Mouse (Mus musculus) R1 (cell line): ENCODE results near the gene Xkr8.
"Not testable (repeated sequence)": the region's sequence is repeated elsewhere in the genome, so short reads cannot be mapped to it uniquely, and the experiment has no call there.

Experiments used
- DNase-seq: peaks from one replicate; pipeline ENCODE4 v3.0.0-alpha.2; 2018; ENCODE audit warnings: low read depth, low spot score

The Xkr8 gene

GRCm38 (mm10) chr4:132732148-132732684 is at the start of gene Xkr8:
Gene Xkr8, minus strand, starts transcription at chr4:132732546.
- DNase-seq, result peak; percentile 91

GRCm38 (mm10) chr4:132780288-132780687 is 47.9 kb upstream of the Xkr8 start:
- DNase-seq, result no peak

- no peak for DNase-seq
Measured at GRCm38 (mm10) chr4:132778562-132779201, 46.3 kb upstream of the Xkr8 start.

GRCm38 (mm10) chr4:132776764-132777163 is 44.4 kb upstream of the Xkr8 start:
- peak; percentile 85 for DNase-seq

GRCm38 (mm10) chr4:132774905-132775304 is 42.6 kb upstream of the Xkr8 start:
- no peak for DNase-seq

- no peak for DNase-seq
Measured at GRCm38 (mm10) chr4:132771776-132772175, 39.4 kb upstream of the Xkr8 start.

- DNase-seq, result peak; percentile 100
Measured at GRCm38 (mm10) chr4:132767914-132768876, 35.8 kb upstream of the Xkr8 start, which contains the start of gene Rpa2. Gene Rpa2, plus strand, starts transcription at chr4:132768332.

- DNase-seq, result not testable (repeated sequence)
Measured at GRCm38 (mm10) chr4:132763125-132763524, 30.8 kb upstream of the Xkr8 start.

GRCm38 (mm10) chr4:132762602-132763001 is 30.3 kb upstream of the Xkr8 start:
- DNase-seq, result no peak

GRCm38 (mm10) chr4:132760296-132760695 is 27.9 kb upstream of the Xkr8 start:
- DNase-seq, result no peak

GRCm38 (mm10) chr4:132757633-132758351 is 25.4 kb upstream of the Xkr8 start:
- no peak for DNase-seq

GRCm38 (mm10) chr4:132756974-132757373 is 24.6 kb upstream of the Xkr8 start, which contains the start of gene Smpdl3b:
Gene Smpdl3b, minus strand, starts transcription at chr4:132757252.
- peak; percentile 87 for DNase-seq

- DNase-seq, result peak; percentile 53
Measured at GRCm38 (mm10) chr4:132752992-132753391, 20.6 kb upstream of the Xkr8 start.

GRCm38 (mm10) chr4:132749258-132749982 is 17.1 kb upstream of the Xkr8 start:
- peak; percentile 92 for DNase-seq

- DNase-seq, result no peak
Measured at GRCm38 (mm10) chr4:132748778-132749177, 16.4 kb upstream of the Xkr8 start.

GRCm38 (mm10) chr4:132747664-132748259 is 15.4 kb upstream of the Xkr8 start:
- peak; percentile 59 for DNase-seq

- no peak for DNase-seq
Measured at GRCm38 (mm10) chr4:132746911-132747517, 14.7 kb upstream of the Xkr8 start.

GRCm38 (mm10) chr4:132743992-132744911 is 11.9 kb upstream of the Xkr8 start:
- DNase-seq, result peak; percentile 45

- no peak for DNase-seq
Measured at GRCm38 (mm10) chr4:132741491-132741890, 9.1 kb upstream of the Xkr8 start.
